Mouse (Mus musculus): Measurements from ENCODE around the gene En2. TPM values are rescaled to one million over a fixed set of nuclear protein-coding genes. Genes with fewer than 3 reads are reported as not detected.

En2 gene
- polyA plus RNA-seq, 1 experiment: 0.36 TPM

DNA sequence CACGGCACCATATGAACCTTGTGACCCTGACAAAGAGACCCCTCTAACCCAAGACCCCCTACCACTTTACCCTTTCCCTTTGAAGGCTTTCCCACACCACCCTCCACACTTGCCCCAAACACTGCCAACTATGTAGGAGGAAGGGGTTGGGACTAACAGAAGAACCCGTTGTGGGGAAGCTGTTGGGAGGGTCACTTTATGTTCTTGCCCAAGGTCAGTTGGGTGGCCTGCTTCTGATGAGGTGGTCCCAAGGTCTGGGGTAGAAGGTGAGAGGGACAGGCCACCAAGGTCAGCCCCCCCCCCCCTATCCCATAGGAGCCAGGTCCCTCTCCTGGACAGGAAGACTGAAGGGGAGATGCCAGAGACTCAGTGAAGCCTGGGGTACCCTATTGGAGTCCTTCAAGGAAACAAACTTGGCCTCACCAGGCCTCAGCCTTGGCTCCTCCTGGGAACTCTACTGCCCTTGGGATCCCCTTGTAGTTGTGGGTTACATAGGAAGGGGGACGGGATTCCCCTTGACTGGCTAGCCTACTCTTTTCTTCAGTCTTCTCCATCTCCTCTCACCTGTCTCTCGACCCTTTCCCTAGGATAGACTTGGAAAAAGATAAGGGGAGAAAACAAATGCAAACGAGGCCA, 3.8 kb downstream of the En2 start:
- no peak overlapping the region for H3K4me3 ChIP-seq (ENCODE audit: control insufficient read depth, low read depth, low read length)
- no peak overlapping the region for H3K27ac ChIP-seq (ENCODE audit: control insufficient read depth, insufficient read depth, low read depth, low read length)
- no peak for TF ChIP-seq CTCF (IDR thresholded peaks at IDR 0.05; ENCODE audit: control insufficient read depth, insufficient read depth, insufficient replicate concordance, low read depth, low read length)
- no peak for TF ChIP-seq POLR2A (IDR thresholded peaks at IDR 0.05; ENCODE audit: control insufficient read depth, low read depth, low read length)
- H3K4me1 ChIP-seq (ENCODE audit: control insufficient read depth, insufficient read depth, low read length): peaks cover 27% of the 10 kb centered on the region
- peaks cover 7% of the 10 kb centered on the region for H3K27me3 ChIP-seq (ENCODE audit: control insufficient read depth, insufficient read depth, low read length)
- H3K36me3 ChIP-seq (ENCODE audit: control insufficient read depth, insufficient read depth, low read length): no peaks in the 10 kb centered on the region

DNA sequence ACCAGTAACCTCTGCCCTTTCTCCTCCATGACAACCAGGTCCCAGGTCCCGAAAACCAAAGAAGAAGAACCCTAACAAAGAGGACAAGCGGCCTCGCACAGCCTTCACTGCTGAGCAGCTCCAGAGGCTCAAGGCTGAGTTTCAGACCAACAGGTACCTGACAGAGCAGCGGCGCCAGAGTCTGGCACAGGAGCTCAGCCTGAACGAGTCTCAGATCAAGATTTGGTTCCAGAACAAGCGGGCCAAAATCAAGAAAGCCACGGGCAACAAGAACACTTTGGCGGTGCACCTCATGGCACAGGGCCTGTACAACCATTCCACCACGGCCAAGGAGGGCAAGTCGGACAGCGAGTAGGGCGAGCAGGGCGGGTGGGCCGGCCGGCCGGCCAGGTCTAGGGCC, 4.6 kb downstream of the En2 start:
- H3K4me3 ChIP-seq (ENCODE audit: control insufficient read depth, low read depth, low read length): no peak overlapping the region
- H3K27me3 ChIP-seq (ENCODE audit: control insufficient read depth, insufficient read depth, low read length): peaks cover 7% of the 10 kb centered on the region
- H3K27ac ChIP-seq (ENCODE audit: control insufficient read depth, insufficient read depth, low read depth, low read length): no peak overlapping the region
- no peaks in the 10 kb centered on the region for H3K36me3 ChIP-seq (ENCODE audit: control insufficient read depth, insufficient read depth, low read length)
- H3K4me1 ChIP-seq (ENCODE audit: control insufficient read depth, insufficient read depth, low read length): peaks cover 25% of the 10 kb centered on the region
- no peak for TF ChIP-seq POLR2A (IDR thresholded peaks at IDR 0.05; ENCODE audit: control insufficient read depth, low read depth, low read length)
- TF ChIP-seq CTCF (IDR thresholded peaks at IDR 0.05; ENCODE audit: control insufficient read depth, insufficient read depth, insufficient replicate concordance, low read depth, low read length): no peak

DNA sequence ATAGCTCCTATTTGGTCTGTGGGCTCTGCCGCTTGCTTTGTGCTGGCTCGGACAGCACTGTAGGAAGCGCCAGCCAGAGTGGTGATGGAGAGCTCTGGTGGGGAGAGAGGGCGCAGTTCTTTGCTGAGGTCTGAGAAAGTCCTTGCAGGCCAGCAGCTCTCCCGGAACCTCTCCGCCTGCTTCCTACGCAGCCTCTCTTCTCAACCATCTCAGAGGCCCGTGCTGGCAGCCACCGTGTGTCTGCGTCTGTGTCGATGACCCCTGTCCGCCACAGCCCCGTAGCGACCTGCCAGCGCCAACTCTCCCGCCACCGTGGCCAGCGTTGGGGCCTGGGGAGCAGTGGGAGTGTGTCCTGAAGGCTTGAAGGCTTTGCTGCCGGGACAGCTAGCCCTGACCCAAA, 5.4 kb downstream of the En2 start:
- Histone ChIP-seq H3K4me1 (ENCODE audit: control insufficient read depth, insufficient read depth, low read length) (peaks cover 20% of the 10 kb centered on the region), H3K27me3 (ENCODE audit: control insufficient read depth, insufficient read depth, low read length) (peaks cover 7% of the 10 kb centered on the region), H3K4me3 (ENCODE audit: control insufficient read depth, low read depth, low read length) (no peak overlapping the region), H3K27ac (ENCODE audit: control insufficient read depth, insufficient read depth, low read depth, low read length) (no peak overlapping the region), H3K36me3 (ENCODE audit: control insufficient read depth, insufficient read depth, low read length) (no peaks in the 10 kb centered on the region)
- TF ChIP-seq POLR2A (IDR thresholded peaks at IDR 0.05; ENCODE audit: control insufficient read depth, low read depth, low read length) (no peak), CTCF (IDR thresholded peaks at IDR 0.05; ENCODE audit: control insufficient read depth, insufficient read depth, insufficient replicate concordance, low read depth, low read length) (no peak)

DNA sequence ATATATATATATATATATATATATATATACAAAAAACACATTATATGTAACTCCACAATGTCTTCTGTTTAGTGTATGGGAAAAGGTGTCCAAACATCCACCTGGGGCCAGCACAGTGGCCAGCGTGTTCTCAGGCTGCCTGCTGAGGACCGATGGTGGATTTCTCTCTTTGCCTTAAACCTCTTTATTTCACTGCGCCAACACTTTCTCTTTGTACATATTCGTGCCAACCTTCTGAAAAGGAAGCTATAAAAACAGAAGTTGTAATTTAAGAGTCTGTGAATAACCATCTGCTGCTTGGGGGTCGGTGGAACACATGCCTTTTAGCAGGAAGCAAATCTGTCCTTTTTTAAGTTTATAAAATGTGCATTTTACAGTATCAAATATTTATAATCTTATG, 6.2 kb downstream of the En2 start:
- no peaks in the 10 kb centered on the region for H3K36me3 ChIP-seq (ENCODE audit: control insufficient read depth, insufficient read depth, low read length)
- no peak overlapping the region for H3K27ac ChIP-seq (ENCODE audit: control insufficient read depth, insufficient read depth, low read depth, low read length)
- no peak overlapping the region for H3K4me3 ChIP-seq (ENCODE audit: control insufficient read depth, low read depth, low read length)
- peaks cover 12% of the 10 kb centered on the region for H3K4me1 ChIP-seq (ENCODE audit: control insufficient read depth, insufficient read depth, low read length)
- peaks cover 7% of the 10 kb centered on the region for H3K27me3 ChIP-seq (ENCODE audit: control insufficient read depth, insufficient read depth, low read length)
- TF ChIP-seq POLR2A (IDR thresholded peaks at IDR 0.05; ENCODE audit: control insufficient read depth, low read depth, low read length): no peak
- no peak for TF ChIP-seq CTCF (IDR thresholded peaks at IDR 0.05; ENCODE audit: control insufficient read depth, insufficient read depth, insufficient replicate concordance, low read depth, low read length)

DNA sequence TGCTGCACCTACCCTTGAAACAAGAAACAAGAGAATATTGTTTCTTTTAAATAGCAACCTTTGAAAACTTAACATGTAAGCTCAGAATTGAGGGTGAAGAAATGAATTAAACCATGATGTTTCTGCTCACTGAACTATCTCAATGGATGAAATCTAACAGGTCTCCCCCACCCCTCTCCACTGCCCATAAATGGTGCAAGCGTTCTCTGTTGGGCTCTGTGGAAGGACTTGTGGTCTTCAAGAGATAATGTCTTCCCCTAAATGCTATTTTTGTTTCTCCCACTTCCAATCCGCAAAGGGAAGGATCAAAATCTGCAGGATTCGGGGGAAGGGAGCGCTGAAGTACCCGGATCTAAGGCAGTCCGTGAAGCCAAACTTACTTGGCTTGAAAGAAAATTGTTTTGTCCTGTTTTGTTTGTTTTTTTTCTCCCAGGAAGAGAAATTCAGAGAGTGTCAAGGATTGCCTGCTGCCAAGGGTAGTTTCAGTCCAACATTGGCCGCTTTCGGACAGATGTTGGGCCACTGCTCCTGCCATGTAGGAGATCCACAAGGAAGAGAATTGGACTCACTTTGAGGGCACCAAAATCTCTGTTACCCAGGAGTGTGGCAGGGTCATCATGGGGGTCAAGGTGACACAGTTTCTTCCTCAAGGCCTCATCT, 6.9 kb downstream of the En2 start:
- peaks cover 7% of the 10 kb centered on the region for H3K27me3 ChIP-seq (ENCODE audit: control insufficient read depth, insufficient read depth, low read length)
- peaks cover 9% of the 10 kb centered on the region for H3K4me1 ChIP-seq (ENCODE audit: control insufficient read depth, insufficient read depth, low read length)
- no peak overlapping the region for H3K4me3 ChIP-seq (ENCODE audit: control insufficient read depth, low read depth, low read length)
- TF ChIP-seq POLR2A (IDR thresholded peaks at IDR 0.05; ENCODE audit: control insufficient read depth, low read depth, low read length) (no peak), CTCF (IDR thresholded peaks at IDR 0.05; ENCODE audit: control insufficient read depth, insufficient read depth, insufficient replicate concordance, low read depth, low read length) (no peak)
- no peak overlapping the region for H3K27ac ChIP-seq (ENCODE audit: control insufficient read depth, insufficient read depth, low read depth, low read length)
- no peaks in the 10 kb centered on the region for H3K36me3 ChIP-seq (ENCODE audit: control insufficient read depth, insufficient read depth, low read length)

DNA sequence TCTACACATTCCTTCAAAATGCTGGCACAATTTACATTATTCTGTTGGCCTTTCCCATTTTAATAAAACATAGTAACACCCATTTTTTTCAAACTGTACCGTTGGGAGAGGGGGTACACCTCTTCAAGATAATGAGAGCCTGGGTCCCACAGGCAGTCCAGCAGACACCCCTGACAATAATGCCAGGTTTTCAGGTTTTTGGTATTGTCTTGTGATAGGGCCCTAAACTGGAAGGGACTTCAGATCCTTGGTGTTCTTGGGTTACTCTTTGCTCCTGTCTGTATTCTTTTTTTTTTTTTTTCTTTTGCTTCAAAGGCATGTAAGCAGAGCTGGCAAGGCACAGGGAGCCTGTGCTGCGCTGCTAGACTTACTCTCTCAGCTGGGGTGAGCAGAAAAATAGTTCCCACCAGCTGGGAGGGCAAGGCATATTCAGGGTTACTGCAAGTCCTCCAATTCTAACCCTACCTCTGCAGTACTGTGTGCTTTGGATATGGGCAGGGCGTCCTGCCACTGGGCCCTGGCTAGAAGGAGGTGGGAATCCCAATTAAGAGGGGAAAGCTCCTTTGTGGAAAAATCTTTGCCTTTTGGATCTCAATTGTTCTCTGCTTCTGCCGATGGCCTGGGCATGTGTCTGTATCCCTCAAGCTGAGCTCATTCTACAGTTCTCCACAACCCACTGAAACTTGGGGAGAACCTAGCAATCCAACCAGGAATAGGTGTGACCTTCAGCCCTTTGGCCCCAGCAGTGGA, 7.6 kb downstream of the En2 start:
- Histone ChIP-seq H3K27me3 (ENCODE audit: control insufficient read depth, insufficient read depth, low read length) (peaks cover 5% of the 10 kb centered on the region), H3K4me1 (ENCODE audit: control insufficient read depth, insufficient read depth, low read length) (peaks cover 5% of the 10 kb centered on the region; the same call in 1 of the 2 replicates), H3K27ac (ENCODE audit: control insufficient read depth, insufficient read depth, low read depth, low read length) (no peak overlapping the region), H3K36me3 (ENCODE audit: control insufficient read depth, insufficient read depth, low read length) (no peaks in the 10 kb centered on the region), H3K4me3 (ENCODE audit: control insufficient read depth, low read depth, low read length) (no peak overlapping the region)
- no peak for TF ChIP-seq POLR2A (IDR thresholded peaks at IDR 0.05; ENCODE audit: control insufficient read depth, low read depth, low read length)
- no peak for TF ChIP-seq CTCF (IDR thresholded peaks at IDR 0.05; ENCODE audit: control insufficient read depth, insufficient read depth, insufficient replicate concordance, low read depth, low read length)

DNA sequence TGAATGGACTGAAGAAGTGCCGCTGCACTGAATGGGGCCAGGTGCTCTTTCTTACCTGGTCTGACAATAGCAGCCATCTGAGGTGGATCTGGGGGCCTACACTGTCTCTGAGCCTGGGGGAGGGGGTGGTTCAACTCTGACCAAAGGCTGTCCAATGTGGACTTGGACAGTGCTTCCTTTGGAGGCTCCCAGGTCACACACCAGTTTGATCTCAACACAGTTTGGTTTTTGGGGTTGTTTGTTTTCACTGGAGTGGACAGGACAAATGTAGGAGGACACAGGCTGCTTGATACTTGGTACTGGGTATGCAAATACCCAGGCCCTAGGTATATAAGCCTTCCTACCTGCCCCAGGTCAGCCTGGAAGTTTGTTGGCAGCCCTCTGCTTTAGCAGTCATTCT, 8.2 kb downstream of the En2 start:
- H3K36me3 ChIP-seq (ENCODE audit: control insufficient read depth, insufficient read depth, low read length): no peaks in the 10 kb centered on the region
- H3K4me3 ChIP-seq (ENCODE audit: control insufficient read depth, low read depth, low read length): no peak overlapping the region
- no peak overlapping the region for H3K27ac ChIP-seq (ENCODE audit: control insufficient read depth, insufficient read depth, low read depth, low read length)
- peaks cover 5% of the 10 kb centered on the region for H3K27me3 ChIP-seq (ENCODE audit: control insufficient read depth, insufficient read depth, low read length)
- TF ChIP-seq CTCF (IDR thresholded peaks at IDR 0.05; ENCODE audit: control insufficient read depth, insufficient read depth, insufficient replicate concordance, low read depth, low read length) (no peak), POLR2A (IDR thresholded peaks at IDR 0.05; ENCODE audit: control insufficient read depth, low read depth, low read length) (no peak)
- peaks cover under 1% of the 10 kb centered on the region; the same call in 1 of the 2 replicates for H3K4me1 ChIP-seq (ENCODE audit: control insufficient read depth, insufficient read depth, low read length)

Measured in testis, adult 2 months (tissue).